Mouse (Mus musculus): Measurements from ENCODE around the gene Serpine1. TPM values are rescaled to one million over a fixed set of nuclear protein-coding genes. Genes with fewer than 3 reads are reported as not detected.
A peak's percentile ranks its signal among the peaks of the same experiment; 100 is the strongest.

Serpine1 gene
- total and polyA plus RNA-seq, 3 experiments: 0.04 to 0.11 TPM; not detected in 1

DNA sequence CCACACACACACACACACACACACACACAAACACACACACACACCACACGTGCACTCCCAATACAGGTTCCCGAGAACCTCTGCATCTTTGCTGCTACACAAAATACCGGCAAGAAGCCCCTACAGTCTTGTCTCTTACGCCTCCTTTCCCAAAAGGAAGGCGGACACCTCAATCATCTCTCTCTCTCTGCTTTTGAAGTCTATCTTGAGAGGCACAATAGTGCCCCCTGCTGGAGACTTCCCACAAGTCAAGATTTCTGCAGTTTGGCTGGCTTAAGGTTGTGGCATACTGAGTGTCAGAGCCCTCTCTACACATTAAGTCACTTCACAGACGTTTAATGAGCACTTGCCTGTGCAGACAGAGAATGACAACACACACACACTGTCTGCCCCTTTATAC lies 35.0 kb upstream of the Serpine1 start:
- H3K9me3 ChIP-seq (replicated peaks; ENCODE audit: insufficient read depth, low read length): no peaks in the 10 kb centered on the region
- H3K27ac ChIP-seq (ENCODE audit: control insufficient read depth, low read depth, low read length): no peak overlapping the region
- H3K27me3 ChIP-seq (ENCODE audit: control insufficient read depth in 1 of 2, insufficient read depth in 2 of 2, low read length in 2 of 2): no peaks in the 10 kb centered on the region
- H3K36me3 ChIP-seq (ENCODE audit: control insufficient read depth in 1 of 2, insufficient read depth in 2 of 2, low read length in 2 of 2): peaks cover 0 to 10% of the 10 kb centered on the region in 2 experiments; a peak in 3 of 4 replicates
- H3K4me3 ChIP-seq (ENCODE audit: control insufficient read depth in 1 of 2, insufficient read depth in 1 of 2, low read depth in 2 of 2, low read length in 2 of 2): no peak overlapping the region
- H3K4me1 ChIP-seq (ENCODE audit: control insufficient read depth in 1 of 2, insufficient read depth in 2 of 2, low read length in 2 of 2): peaks cover 6 to 16% of the 10 kb centered on the region in 2 experiments; a peak in 3 of 4 replicates
- H3K9ac ChIP-seq (ENCODE audit: control insufficient read depth, low read depth, low read length, poor library complexity, severe bottlenecking): 0 out of 2 replicates have a peak overlapping the region, but pooled peaks have one; percentile 28
- DNase-seq (ENCODE audit: low read depth, low spot score): peak; percentile 92
- TF ChIP-seq RAD21 (IDR thresholded peaks at IDR 0.05; ENCODE audit: low read depth, low read length) (peak; percentile 95), POLR2A (IDR thresholded peaks at IDR 0.05; ENCODE audit: control insufficient read depth in 1 of 2, insufficient read depth in 1 of 2, low read depth in 1 of 2, low read length in 2 of 2, poor library complexity in 1 of 2) (0 out of 4 replicates have a peak, but pooled peaks of 1 of the 2 experiments have one; percentile 17), GATA1 (IDR thresholded peaks at IDR 0.05; ENCODE audit: low read depth, low read length) (no peak), MAX (IDR thresholded peaks at IDR 0.05; ENCODE audit: low read length) (no peak), CHD2 (IDR thresholded peaks at IDR 0.05; ENCODE audit: low read length) (no peak), MEF2A (IDR thresholded peaks at IDR 0.05; ENCODE audit: extremely low read depth, insufficient replicate concordance, low read depth, low read length, poor library complexity, severe bottlenecking) (no peak), MYC (IDR thresholded peaks at IDR 0.05; ENCODE audit: low read depth, low read length) (0 out of 2 replicates have a peak, but pooled peaks have one; percentile 53), ZKSCAN1 (IDR thresholded peaks at IDR 0.05; ENCODE audit: low read depth, low read length) (no peak), SIN3A (IDR thresholded peaks at IDR 0.05; ENCODE audit: low read length) (0 out of 2 replicates have a peak, but pooled peaks have one; percentile 31), MYB (IDR thresholded peaks at IDR 0.05; ENCODE audit: low read depth, low read length) (no peak), POLR2AphosphoS2 (IDR thresholded peaks at IDR 0.05; ENCODE audit: low read length) (no peak), ZNF384 (IDR thresholded peaks at IDR 0.05; ENCODE audit: low read depth, low read length) (no peak), UBTF (IDR thresholded peaks at IDR 0.05; ENCODE audit: borderline replicate concordance, insufficient read depth, low read depth, low read length) (no peak), E2F4 (IDR thresholded peaks at IDR 0.05; ENCODE audit: borderline replicate concordance, low read depth, low read length) (no peak), HCFC1 (IDR thresholded peaks at IDR 0.05; ENCODE audit: low read depth, low read length) (no peak), MAFK (IDR thresholded peaks at IDR 0.05; ENCODE audit: borderline replicate concordance, low read depth, low read length) (no peak), CHD1 (IDR thresholded peaks at IDR 0.05; ENCODE audit: low read depth, low read length) (no peak), NRF1 (IDR thresholded peaks at IDR 0.05; ENCODE audit: insufficient read depth, low read depth, low read length, poor library complexity, severe bottlenecking) (no peak), TCF12 (IDR thresholded peaks at IDR 0.05; ENCODE audit: low read depth, low read length) (no peak), TBP (IDR thresholded peaks at IDR 0.05; ENCODE audit: low read depth, low read length) (no peak), SMC3 (IDR thresholded peaks at IDR 0.05; ENCODE audit: low read depth, low read length) (peak; percentile 95), BHLHE40 (IDR thresholded peaks at IDR 0.05; ENCODE audit: borderline replicate concordance, low read depth, low read length) (peak; percentile 52; the same call in 1 of the 2 replicates), ZC3H11A (IDR thresholded peaks at IDR 0.05; ENCODE audit: low read depth, low read length) (peak; percentile 93), CTCF (IDR thresholded peaks at IDR 0.05 in 2 of 3, conservative IDR thresholded peaks at IDR 0.05 in 1 of 3; ENCODE audit: control insufficient read depth in 1 of 3, insufficient read depth in 1 of 3, low read depth in 2 of 3, low read length in 3 of 3, poor library complexity in 1 of 3, severe bottlenecking in 1 of 3) (peak; percentile 69 to 97 (median 77)), TAL1 (IDR thresholded peaks at IDR 0.05; ENCODE audit: low read length) (no peak), RCOR1 (IDR thresholded peaks at IDR 0.05; ENCODE audit: low read depth, low read length) (no peak), JUND (IDR thresholded peaks at IDR 0.05; ENCODE audit: low read depth, low read length) (no peak), ELF1 (IDR thresholded peaks at IDR 0.05; ENCODE audit: low read depth, low read length) (no peak), GABPA (IDR thresholded peaks at IDR 0.05; ENCODE audit: low read depth, low read length) (no peak), ETS1 (IDR thresholded peaks at IDR 0.05; ENCODE audit: low read depth, low read length) (no peak), ZMIZ1 (IDR thresholded peaks at IDR 0.05; ENCODE audit: low read depth, low read length) (no peak), MXI1 (IDR thresholded peaks at IDR 0.05; ENCODE audit: low read depth, low read length) (no peak), USF2 (IDR thresholded peaks at IDR 0.05; ENCODE audit: borderline replicate concordance in 1 of 2, insufficient read depth in 1 of 2, low read depth in 1 of 2, low read length in 2 of 2) (no peak), MAZ (IDR thresholded peaks at IDR 0.05; ENCODE audit: low read depth, low read length) (0 out of 2 replicates have a peak, but pooled peaks have one; percentile 50), EP300 (IDR thresholded peaks at IDR 0.05; ENCODE audit: low read depth in 1 of 2, low read length in 2 of 2) (no peak), USF1 (IDR thresholded peaks at IDR 0.05; ENCODE audit: low read depth, low read length) (no peak)
- peaks cover 4% of the 10 kb centered on the region; the same call in 1 of the 2 replicates for H3K79me2 ChIP-seq (ENCODE audit: control insufficient read depth, insufficient read depth, low read length, poor library complexity)

Data from MEL (cell line).